Mouse (Mus musculus) thymus, adult 2 months (tissue): Measurements from ENCODE around the gene Olfr1424. TPM values are rescaled to one million over a fixed set of nuclear protein-coding genes. Genes with fewer than 3 reads are reported as not detected.
"Not testable (repeated sequence)": the region's sequence is repeated elsewhere in the genome, so short reads cannot be mapped to it uniquely, and the experiment has no call there.

ENCODE experiments used
- DNase-seq: peaks from one replicate; pipeline ENCODE4 v3.0.0; 2021
- H3K27ac ChIP-seq: fragments of 200-500 bp; 2 replicates; pipeline ENCODE4 v1.5.1; 2012; ENCODE audit warnings: low read length, control low read depth; ENCODE audit not compliant: control insufficient read depth, insufficient read depth
- H3K27me3 ChIP-seq: fragments of 200-500 bp; 2 replicates; pipeline ENCODE4 v1.6.1; 2012; ENCODE audit warnings: mild to moderate bottlenecking, low read length, moderate library complexity, mixed read lengths; ENCODE audit not compliant: control insufficient read depth, insufficient read depth
- H3K36me3 ChIP-seq: fragments of 200-500 bp; 2 replicates; pipeline ENCODE4 v1.6.1; 2012; ENCODE audit warnings: mild to moderate bottlenecking, low read length, moderate library complexity; ENCODE audit not compliant: control insufficient read depth, insufficient read depth
- H3K4me1 ChIP-seq: fragments of 200-500 bp; replicated peaks from 2 replicates; pipeline ENCODE4 v1.6.1; 2012; ENCODE audit warnings: low read length; ENCODE audit not compliant: control insufficient read depth, insufficient read depth
- H3K4me3 ChIP-seq: fragments of 200-500 bp; 2 replicates; pipeline ENCODE4 v1.5.1; 2012; ENCODE audit warnings: mild to moderate bottlenecking, low read length, control low read depth, moderate library complexity; ENCODE audit not compliant: control insufficient read depth, insufficient read depth
- CTCF ChIP-seq: fragments of 200-500 bp; IDR thresholded peaks from 2 replicates; pipeline ENCODE4 v1.5.1; 2012; ENCODE audit warnings: mild to moderate bottlenecking, control low read depth, low read length, moderate library complexity, borderline replicate concordance; ENCODE audit not compliant: control insufficient read depth, poor library complexity, insufficient read depth; ENCODE audit errors: extremely low read depth
- POLR2A ChIP-seq: fragments of 200-500 bp; IDR thresholded peaks from 2 replicates; pipeline ENCODE4 v1.6.1; 2012; ENCODE audit warnings: mild to moderate bottlenecking, low read length, control low read depth, moderate library complexity; ENCODE audit not compliant: control insufficient read depth, poor library complexity, insufficient read depth; ENCODE audit errors: extremely low read depth
- WGBS: fragments of 180-500 bp; shearing (Covaris S2); methylation state at CpG from one replicate; pipeline ENCODE4 v1.1.7; 2018; 5-methylcytosine and 5-hydroxymethylcytosine counted together
- polyA plus RNA-seq: library from polyadenylated mRNA; depleted of rRNA; stranded (reverse); fragments of >200 nt; gene quantifications from 2 replicates; pipeline ENCODE4 v1.2.3, GENCODE M21; 2012; rRNA removed

Olfr1424 gene
- not detected in 2 replicates for polyA plus RNA-seq

GRCm38 (mm10) chr19:12062582-12062981 lies at the start of gene Olfr1424:
TSS of gene Olfr1424 (minus strand) at chr19:12062682.
- DNase-seq, H3K36me3 ChIP-seq, H3K4me1 ChIP-seq, H3K27ac ChIP-seq, H3K27me3 ChIP-seq, H3K4me3 ChIP-seq: not testable (repeated sequence)
- 100% methylated on average over 1 of the region's 1 CpGs for WGBS

- H3K27ac ChIP-seq: no peak overlapping the region
Observed at GRCm38 (mm10) chr19:12104541-12104940, 42.1 kb upstream of the Olfr1424 start.

GRCm38 (mm10) chr19:12103234-12103633 lies 40.8 kb upstream of the Olfr1424 start, which contains the start of gene Olfr1427:
TSS of gene Olfr1427 (minus strand) at chr19:12103334.
- no peak for TF ChIP-seq POLR2A
- TF ChIP-seq CTCF: no peak
- no peaks in the 10 kb centered on the region for H3K27me3 ChIP-seq
- no peak for DNase-seq
- no peaks in the 10 kb centered on the region for H3K36me3 ChIP-seq
- no peak within 1 kb of the TSS for H3K27ac ChIP-seq
- 100% methylated on average over 2 of the region's 2 CpGs for WGBS
- H3K4me3 ChIP-seq: no peak within 1 kb of the TSS
- H3K4me1 ChIP-seq: no peaks in the 10 kb centered on the region

More at GRCm38 (mm10) chr19:12104541-12104940, 42.1 kb upstream of the Olfr1424 start:
- no peaks in the 10 kb centered on the region for H3K27me3 ChIP-seq
- no peak for TF ChIP-seq POLR2A
- no peak for TF ChIP-seq CTCF
- DNase-seq: no peak
- no peak overlapping the region for H3K4me3 ChIP-seq
- 68% methylated on average over 1 of the region's 1 CpGs for WGBS
- H3K36me3 ChIP-seq: no peaks in the 10 kb centered on the region
- H3K4me1 ChIP-seq: no peaks in the 10 kb centered on the region

GRCm38 (mm10) chr19:12091913-12092312 lies 29.4 kb upstream of the Olfr1424 start, which contains the start of gene Olfr1426:
TSS of gene Olfr1426 (minus strand) at chr19:12092013.
- Histone ChIP-seq H3K27me3 (no peaks in the 10 kb centered on the region), H3K4me3 (no peak within 1 kb of the TSS), H3K4me1 (no peaks in the 10 kb centered on the region), H3K27ac (no peak within 1 kb of the TSS), H3K36me3 (no peaks in the 10 kb centered on the region)
- 85% methylated on average over 1 of the region's 1 CpGs for WGBS
- no peak for DNase-seq
- TF ChIP-seq CTCF: no peak
- no peak for TF ChIP-seq POLR2A

GRCm38 (mm10) chr19:12077631-12078030 lies 15.1 kb upstream of the Olfr1424 start, which contains the start of gene Olfr1425:
TSS of gene Olfr1425 (minus strand) at chr19:12077731.
- H3K27ac ChIP-seq, H3K4me1 ChIP-seq, H3K27me3 ChIP-seq, H3K36me3 ChIP-seq, DNase-seq, H3K4me3 ChIP-seq: not testable (repeated sequence)
- WGBS: 93% methylated on average over 4 of the region's 4 CpGs

DNA sequence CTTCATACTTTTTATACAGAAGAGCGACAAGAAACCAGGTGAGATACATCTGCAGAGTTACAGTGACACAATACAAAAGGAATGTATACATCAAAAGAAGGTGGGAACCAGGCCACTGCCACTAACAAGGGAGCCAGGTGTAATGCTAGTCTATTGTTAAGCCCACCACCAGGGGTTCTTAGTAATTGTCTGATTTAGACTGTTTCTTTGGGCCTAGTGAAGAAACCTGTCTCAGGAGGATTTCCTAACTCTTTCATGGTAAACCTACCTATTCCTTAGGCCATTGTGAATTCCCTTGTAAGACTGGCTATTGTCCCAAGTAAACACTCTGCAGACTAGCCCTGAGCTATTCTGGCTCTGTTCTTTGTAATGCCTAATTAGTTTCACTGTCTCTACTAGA lies 7.1 kb upstream of the Olfr1424 start:
- H3K36me3 ChIP-seq, H3K4me3 ChIP-seq, H3K27ac ChIP-seq, H3K27me3 ChIP-seq, H3K4me1 ChIP-seq, DNase-seq: not testable (repeated sequence)
- 86% methylated on average over 1 of the region's 1 CpGs for WGBS

DNA sequence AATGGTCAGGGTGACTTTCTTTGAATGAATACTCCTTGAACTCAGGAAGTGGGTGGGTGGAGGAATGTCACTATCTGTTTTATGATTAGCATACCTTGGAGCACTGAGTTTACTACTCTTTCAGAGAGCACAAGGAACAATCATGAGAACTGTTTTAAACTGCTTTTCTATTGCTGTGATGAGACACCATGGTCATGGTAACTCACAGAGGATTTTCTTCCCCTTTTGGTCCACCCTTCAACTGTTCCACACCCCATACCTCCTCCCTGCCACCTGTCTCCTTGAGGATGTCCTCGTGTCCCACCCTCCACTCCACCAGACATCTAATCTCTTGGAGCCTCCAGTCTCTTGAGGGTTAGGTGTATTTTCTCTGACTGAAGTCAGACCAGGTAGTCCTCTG lies 5.3 kb upstream of the Olfr1424 start:
- H3K27ac ChIP-seq, DNase-seq, H3K27me3 ChIP-seq, H3K4me3 ChIP-seq, H3K36me3 ChIP-seq, H3K4me1 ChIP-seq: not testable (repeated sequence)
- WGBS: 70% methylated on average over 1 of the region's 1 CpGs

- Histone ChIP-seq H3K4me3 (no peak overlapping the region), H3K36me3 (no peaks in the 10 kb centered on the region), H3K27ac (no peak overlapping the region), H3K27me3 (no peaks in the 10 kb centered on the region), H3K4me1 (no peaks in the 10 kb centered on the region)
- no peak for DNase-seq
- TF ChIP-seq POLR2A (no peak), CTCF (no peak)
- WGBS: 94% methylated on average over 5 of the region's 5 CpGs
Observed at GRCm38 (mm10) chr19:12043163-12043562, 19.3 kb downstream of the Olfr1424 start.
